Mouse (Mus musculus) activated CD4-positive, CD25-positive, alpha-beta regulatory T cell, adult 4 months (primary cell): ENCODE data around the gene Dtd1. TPM values are rescaled to one million over a fixed set of nuclear protein-coding genes. Genes with fewer than 3 reads are reported as not detected.

ENCODE experiments used
- ATAC-seq: one replicate; pipeline ENCODE4 v1.8.0; 2017
- polyA plus RNA-seq, 2 experiments: library from polyadenylated mRNA; unstranded; fragments of 100-300 nt; shearing (Covaris generic); gene quantifications; one replicate each; pipeline ENCODE4 v1.2.1; 2017

The Dtd1 gene
- polyA plus RNA-seq, 2 experiments from 2014 or later = 65.4 to 72.3 TPM

- no peak for ATAC-seq
Measured at GRCm38 (mm10) chr2:144770452-144770941, 170.8 kb downstream of the Dtd1 start.

- ATAC-seq = no peak
Measured at GRCm38 (mm10) chr2:144771841-144772240, 172.1 kb downstream of the Dtd1 start.

GRCm38 (mm10) chr2:144774636-144775160, 175.0 kb downstream of the Dtd1 start:
- ATAC-seq = no peak

- ATAC-seq = no peak
Measured at GRCm38 (mm10) chr2:144775626-144776025, 175.9 kb downstream of the Dtd1 start.

DNA sequence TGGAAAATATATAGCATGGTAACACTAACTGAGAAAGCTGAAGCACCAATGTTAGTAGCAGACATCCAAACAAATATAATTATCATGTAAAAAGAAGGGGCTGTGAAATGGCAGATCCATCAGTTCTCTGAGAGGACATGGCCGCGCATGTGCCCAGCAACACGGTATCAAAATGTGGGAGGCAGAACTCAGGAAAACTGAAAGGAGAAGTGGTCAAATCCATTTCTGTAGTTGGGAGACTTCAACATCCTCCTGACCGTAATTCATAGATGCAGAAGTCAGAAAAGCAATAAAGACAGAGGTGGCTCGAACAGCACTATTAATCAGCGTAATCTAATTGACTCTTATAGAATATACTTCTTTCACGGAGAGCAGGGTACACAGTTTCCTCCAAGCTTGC, 179.6 kb downstream of the Dtd1 start:
- no peak for ATAC-seq

DNA sequence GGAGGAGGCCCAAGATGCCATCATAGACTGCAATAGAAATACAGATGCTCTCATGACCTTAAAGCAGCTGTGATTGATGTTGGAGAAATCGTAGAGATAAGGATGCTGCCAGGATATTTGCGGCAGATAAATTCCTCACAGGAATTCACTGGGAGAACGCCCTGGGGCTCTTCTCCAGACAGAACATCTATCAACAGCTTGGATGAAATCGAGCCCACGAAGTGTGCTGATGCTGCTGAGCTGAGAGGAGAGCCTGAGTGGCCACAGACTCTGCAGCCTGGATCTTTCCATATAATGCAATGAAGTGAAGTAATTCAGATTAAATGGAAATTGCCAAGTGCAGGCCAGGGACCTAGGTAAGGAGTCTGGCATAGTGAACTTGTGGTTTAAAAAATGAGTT, 181.0 kb downstream of the Dtd1 start:
- no peak for ATAC-seq

GRCm38 (mm10) chr2:144781871-144782270, 182.2 kb downstream of the Dtd1 start:
- ATAC-seq = no peak

DNA sequence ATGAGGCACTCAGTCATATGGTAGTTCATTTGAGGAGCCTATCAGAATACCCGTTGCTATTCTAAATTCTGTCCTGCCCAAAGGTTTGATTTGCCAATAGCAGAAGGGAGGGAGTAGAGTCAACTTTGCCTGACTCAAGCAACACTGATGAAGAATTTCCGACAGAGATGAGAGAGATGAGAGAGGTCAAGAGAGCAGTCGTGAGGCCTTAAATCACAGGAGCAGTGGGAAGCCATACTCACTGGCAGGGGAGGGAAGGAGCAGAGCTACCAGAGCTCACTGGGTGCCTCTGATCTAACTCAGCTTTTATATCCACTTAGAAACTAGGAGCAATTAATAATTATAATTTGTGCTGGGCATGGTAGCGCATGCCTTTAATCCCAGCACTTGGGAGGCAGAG, 182.8 kb downstream of the Dtd1 start:
- ATAC-seq = no peak

GRCm38 (mm10) chr2:144783190-144783589, 183.5 kb downstream of the Dtd1 start:
- ATAC-seq = no peak

DNA sequence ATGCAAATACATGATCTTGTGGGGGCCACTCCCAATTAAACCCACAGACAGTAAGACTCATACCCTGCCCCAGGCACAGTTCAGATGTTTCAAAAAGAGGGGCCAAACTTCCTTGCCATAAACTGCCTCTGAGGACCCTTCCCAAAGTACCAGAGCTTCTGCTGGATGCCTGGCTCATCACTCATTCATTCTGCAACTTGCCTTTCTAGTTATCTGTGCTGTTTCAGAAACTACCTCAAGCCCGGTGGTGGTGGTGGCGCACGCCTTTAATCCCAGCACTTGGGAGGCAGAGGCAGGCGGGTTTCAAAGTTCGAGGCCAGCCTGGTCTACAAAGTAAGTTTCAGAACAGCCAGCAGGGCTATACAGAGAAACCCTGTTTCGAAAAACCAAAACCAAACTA, 184.1 kb downstream of the Dtd1 start:
- no peak for ATAC-seq

DNA sequence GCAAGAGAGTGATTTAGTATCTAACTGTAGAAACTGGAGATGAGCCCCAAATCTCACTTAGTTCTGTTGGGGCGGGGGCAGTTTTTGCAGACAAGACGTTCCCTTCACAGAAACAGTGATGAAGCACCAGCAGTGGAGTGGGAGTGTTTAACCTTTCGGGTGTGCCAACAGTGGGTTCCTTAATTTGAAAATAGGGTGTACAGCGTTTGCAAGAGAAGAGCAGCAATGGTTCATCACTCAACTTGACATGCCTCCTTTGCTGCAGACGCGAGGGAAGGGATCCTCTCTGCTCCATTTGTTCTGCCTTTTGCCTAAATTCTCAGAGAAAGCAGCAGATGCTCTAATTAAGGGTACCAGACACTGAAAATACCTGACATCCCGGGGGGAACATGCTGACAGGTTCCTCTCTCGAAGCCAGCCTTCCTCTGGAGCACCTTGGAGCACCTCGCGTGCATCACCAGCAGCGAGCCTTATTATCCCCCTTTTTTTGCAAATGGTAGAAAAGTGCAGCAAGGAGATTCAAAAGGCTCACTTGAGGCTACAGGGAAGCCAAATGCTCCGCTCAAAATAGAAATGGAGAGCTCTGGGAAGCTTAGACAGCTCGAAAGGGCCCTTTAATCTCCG, 192.1 kb downstream of the Dtd1 start:
- no peak for ATAC-seq

- ATAC-seq = no peak
Measured at GRCm38 (mm10) chr2:144797515-144797914, 197.8 kb downstream of the Dtd1 start.

GRCm38 (mm10) chr2:144807766-144808754, 208.4 kb downstream of the Dtd1 start:
- no peak for ATAC-seq

Other genes with a start within 250 kb of the Dtd1 start
- gene Kat14, start 230.9 kb upstream of the Dtd1 start, polyA plus RNA-seq = 10 to 100 TPM; 12.7 to 16.8 TPM
- 1 to 10 TPM in 1 of 2 experiments, not detected in 1; 2.4 TPM for gene Pet117, start 230.9 kb upstream of the Dtd1 start, polyA plus RNA-seq
- under 1 TPM in 1 of 2 experiments, not detected in 1; 0.56 TPM for gene Dzank1, start 72.5 kb upstream of the Dtd1 start, polyA plus RNA-seq
- gene Polr3f, start 72.2 kb upstream of the Dtd1 start, polyA plus RNA-seq = 10 to 100 TPM; 20.3 to 25.2 TPM
- gene Rbbp9, start 49.0 kb upstream of the Dtd1 start, polyA plus RNA-seq = 10 to 100 TPM in 1 of 2 experiments, 1 to 10 TPM in 1; 9.6 to 10.2 TPM
- 10 to 100 TPM; 73.8 to 87.4 TPM for gene Sec23b, start 43.7 kb upstream of the Dtd1 start, polyA plus RNA-seq
- 10 to 100 TPM; 25.8 to 27.3 TPM for gene Smim26, start 5.8 kb upstream of the Dtd1 start, polyA plus RNA-seq
- gene Scp2d1, start 223.8 kb downstream of the Dtd1 start, polyA plus RNA-seq = not detected